Mouse (Mus musculus): ENCODE measurements around the gene Xpr1.

Xpr1 gene

DNA sequence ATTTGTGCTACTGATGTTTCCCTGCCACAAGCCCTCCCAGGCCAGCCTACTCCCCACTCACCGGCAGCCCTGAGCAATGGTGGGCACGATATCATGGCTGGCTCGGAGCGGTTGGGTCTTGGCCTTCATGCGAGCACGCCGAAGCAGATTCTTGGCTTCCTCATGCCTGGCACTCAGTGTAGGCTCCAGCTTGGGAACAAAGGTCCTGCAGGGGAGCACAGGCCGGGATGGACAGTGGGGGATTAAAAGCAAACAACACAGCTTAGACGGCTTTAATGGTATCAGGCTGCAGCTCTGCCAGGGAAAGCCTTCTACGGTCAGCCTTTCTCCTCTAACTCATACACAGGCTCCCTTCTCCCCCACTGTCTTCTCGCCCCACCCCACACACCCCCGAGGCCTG lies 184.8 kb downstream of the Xpr1 start:
- CTCF ChIA-PET = interaction anchor here (0.6 to 3.3 kb wide), 8 partner anchors 8 to 233 kb away, joined by 3 to 18 read pairs (median 4); no protein-coding TSS in a partner anchor
- POLR2A ChIA-PET = interaction anchor here in 2 of 4 experiments (0.5 to 1.6 kb wide), 7 partner anchors 8 to 192 kb away, joined by 3 to 7 read pairs (median 3); partner anchors contain the start of gene BC034090 (in 1 of the 2)

DNA sequence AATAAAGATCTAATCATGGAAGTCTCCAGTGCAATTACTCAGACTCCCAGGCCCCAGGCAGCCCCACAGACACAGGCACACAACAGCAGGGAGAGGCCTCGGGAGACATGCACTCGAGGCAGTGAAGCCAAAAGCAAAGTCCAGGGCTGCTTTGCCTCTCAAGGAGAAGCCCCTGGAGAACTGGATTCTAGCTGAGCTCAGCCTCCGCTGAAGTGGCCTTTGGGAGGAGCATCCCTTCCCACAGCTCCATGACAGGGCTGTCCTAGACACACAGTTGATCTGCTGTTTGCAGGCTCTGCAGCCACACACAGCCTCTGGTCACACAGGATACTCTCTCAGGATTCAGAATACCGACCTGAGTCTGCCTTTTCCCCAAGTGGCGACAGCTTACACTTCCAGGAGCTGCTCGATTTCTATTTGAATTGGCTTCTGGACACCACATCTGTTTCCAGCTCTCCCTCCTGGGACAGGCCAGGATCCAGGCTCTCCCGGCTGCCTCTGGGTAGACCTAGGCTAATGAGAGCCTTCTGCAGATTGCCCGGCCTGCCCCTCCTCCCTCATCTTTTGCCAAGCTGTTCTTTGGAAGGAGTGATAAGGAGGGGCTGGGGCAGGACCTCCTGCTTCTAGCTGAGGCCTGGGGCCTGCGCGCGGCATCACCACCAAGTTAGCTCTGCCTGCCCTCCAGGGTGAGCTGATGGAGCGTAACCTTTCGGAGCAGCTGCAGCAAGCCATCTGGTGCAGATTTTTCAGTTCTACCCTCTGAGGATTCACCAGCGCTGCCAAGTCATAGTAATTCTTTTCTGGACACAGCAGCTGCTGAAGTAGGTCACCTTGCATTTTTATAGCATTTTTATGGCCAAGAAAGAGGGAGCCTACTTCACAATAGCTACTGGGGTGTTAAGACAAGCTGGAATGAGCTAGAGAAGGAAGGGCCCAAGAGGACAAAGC lies 187.5 kb downstream of the Xpr1 start:
- ChIA-PET POLR2A (interaction anchor here in 3 of 4 experiments (0.7 to 2.2 kb wide), 5 partner anchors 14 to 158 kb away, joined by 3 to 5 read pairs (median 4); partner anchors contain the start of genes BC034090 (in 2 of the 3) and Ier5 (in 2 of the 3)), CTCF (interaction anchor here in 1 of 4 experiments (0.6 kb wide), 1 partner anchor 189 kb away, joined by 3 read pairs; no protein-coding TSS in a partner anchor)

Data from embryonic stem cell, embryonic (primary cell).